Mouse (Mus musculus): ENCODE measurements around the gene Clcn7. TPM values are rescaled to one million over a fixed set of nuclear protein-coding genes. Genes with fewer than 3 reads are reported as not detected.
A peak's percentile ranks its signal among the peaks of the same experiment; 100 is the strongest.
"Not testable (repeated sequence)": the region's sequence is repeated elsewhere in the genome, so short reads cannot be mapped to it uniquely, and the experiment has no call there.

Clcn7 gene
- polyA plus RNA-seq, 1 experiment from 2014 or later = 18.7 TPM

DNA sequence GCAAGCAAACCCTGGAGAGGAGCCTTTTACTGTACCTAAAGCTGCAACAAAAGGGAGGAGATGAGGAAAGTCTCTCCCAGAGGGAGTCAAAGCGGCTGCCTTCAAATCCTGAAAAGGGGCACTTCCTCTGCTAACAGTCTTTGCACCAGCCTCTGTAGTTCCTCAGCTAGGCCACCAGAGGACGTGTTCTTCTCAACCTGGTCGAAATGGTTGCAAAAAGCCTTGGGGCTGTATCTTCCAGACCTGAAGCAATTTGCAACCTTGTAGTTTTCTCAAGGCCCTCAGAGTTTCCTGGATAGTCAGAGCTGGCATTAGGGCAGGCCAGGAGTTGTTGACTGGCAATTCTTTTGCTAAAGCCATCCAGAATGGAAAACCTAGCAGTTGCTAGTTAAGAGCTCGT, 15.9 kb upstream of the Clcn7 start:
- no peaks in the 10 kb centered on the region for H3K27me3 ChIP-seq (replicated peaks; ENCODE audit: control insufficient read depth, insufficient read depth, low read length)
- H3K36me3 ChIP-seq (ENCODE audit: control insufficient read depth, insufficient read depth, low read length) = peaks cover under 1% of the 10 kb centered on the region; the same call in 1 of the 2 replicates
- 32% methylated on average over 4 of the region's 4 CpGs for WGBS
- DNase-seq (ENCODE audit: low spot score) (no peak), ATAC-seq (replicated peaks; ENCODE audit: low FRiP score) (no peak)
- H3K27ac ChIP-seq (ENCODE audit: low read depth, low read length) = no peak overlapping the region
- no peak overlapping the region for H3K9ac ChIP-seq (ENCODE audit: low read depth, low read length)
- H3K4me1 ChIP-seq (replicated peaks; ENCODE audit: control insufficient read depth, insufficient read depth, low read length) = peaks cover 8% of the 10 kb centered on the region
- H3K4me2 ChIP-seq = no peak overlapping the region
- H3K9me3 ChIP-seq (ENCODE audit: control insufficient read depth, low read length) = no peaks in the 10 kb centered on the region
- no peak overlapping the region for H3K4me3 ChIP-seq (ENCODE audit: low read depth, low read length)

DNA sequence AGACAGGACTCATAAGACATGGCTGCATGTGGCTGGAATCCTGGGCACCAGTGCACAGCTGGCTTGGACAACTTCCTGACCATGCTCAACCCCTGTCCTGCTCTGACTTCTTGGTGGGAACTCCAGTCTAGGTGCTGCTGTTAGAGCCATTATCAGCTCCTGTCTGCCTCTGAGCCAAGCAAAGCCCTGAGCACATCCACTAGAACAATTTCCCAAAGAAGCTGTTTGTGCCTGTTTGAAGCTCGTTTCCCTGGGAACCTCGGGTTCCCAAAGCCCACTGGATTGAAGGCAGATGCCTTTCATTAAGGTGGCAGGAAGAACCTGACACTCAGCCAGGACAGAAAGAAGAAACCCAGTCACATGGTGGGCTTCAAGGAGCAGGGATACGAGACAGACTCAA, 12.8 kb upstream of the Clcn7 start, which contains the start of gene Ptx4:
Gene Ptx4 (plus strand): TSS at position 355 of the 400 bp plus-strand sequence.
- H3K9me3 ChIP-seq (ENCODE audit: control insufficient read depth, low read length) = no peaks in the 10 kb centered on the region
- DNase-seq (ENCODE audit: low spot score) = no peak
- ATAC-seq (replicated peaks; ENCODE audit: low FRiP score) = no peak
- peaks cover 3% of the 10 kb centered on the region; the same call in 1 of the 2 replicates for H3K4me1 ChIP-seq (replicated peaks; ENCODE audit: control insufficient read depth, insufficient read depth, low read length)
- H3K27ac ChIP-seq (ENCODE audit: low read depth, low read length) = no peak within 1 kb of the TSS
- H3K36me3 ChIP-seq (ENCODE audit: control insufficient read depth, insufficient read depth, low read length) = no peaks in the 10 kb centered on the region
- no peak within 1 kb of the TSS for H3K4me2 ChIP-seq
- H3K9ac ChIP-seq (ENCODE audit: low read depth, low read length) = no peak within 1 kb of the TSS
- no peaks in the 10 kb centered on the region; the same call in 1 of the 2 replicates for H3K27me3 ChIP-seq (replicated peaks; ENCODE audit: control insufficient read depth, insufficient read depth, low read length)
- H3K4me3 ChIP-seq (ENCODE audit: low read depth, low read length) = no peak within 1 kb of the TSS
- 46% methylated on average over 3 of the region's 3 CpGs for WGBS

DNA sequence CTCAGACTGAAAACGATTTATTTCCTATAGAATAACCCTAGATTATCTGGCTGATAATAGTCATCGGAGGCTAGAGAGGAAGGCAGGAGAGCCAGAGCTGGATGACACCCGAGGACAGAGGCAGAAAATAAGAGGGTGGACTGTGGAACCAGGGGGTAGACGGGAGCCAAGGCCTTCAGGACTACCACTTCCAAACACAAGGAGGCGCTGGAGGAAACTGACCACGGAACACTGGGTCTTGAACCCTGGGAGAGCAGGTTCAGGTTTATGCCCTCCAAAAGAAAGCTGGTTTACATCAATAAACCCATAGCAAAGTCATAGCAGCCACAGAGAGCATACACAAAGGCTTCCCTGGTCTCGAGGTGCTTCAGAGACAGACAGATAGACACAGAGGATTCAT, 9.2 kb upstream of the Clcn7 start:
- Histone ChIP-seq H3K4me2 (no peak overlapping the region), H3K27ac (ENCODE audit: low read depth, low read length) (no peak overlapping the region), H3K4me1 (replicated peaks; ENCODE audit: control insufficient read depth, insufficient read depth, low read length) (peaks cover 16% of the 10 kb centered on the region), H3K4me3 (ENCODE audit: low read depth, low read length) (no peak overlapping the region), H3K27me3 (replicated peaks; ENCODE audit: control insufficient read depth, insufficient read depth, low read length) (no peaks in the 10 kb centered on the region; the same call in 1 of the 2 replicates), H3K9ac (ENCODE audit: low read depth, low read length) (no peak overlapping the region), H3K36me3 (ENCODE audit: control insufficient read depth, insufficient read depth, low read length) (no peaks in the 10 kb centered on the region), H3K9me3 (ENCODE audit: control insufficient read depth, low read length) (no peaks in the 10 kb centered on the region)
- DNase-seq (ENCODE audit: low spot score) (no peak), ATAC-seq (replicated peaks; ENCODE audit: low FRiP score) (no peak)
- WGBS = 25% methylated on average over 7 of the region's 7 CpGs

DNA sequence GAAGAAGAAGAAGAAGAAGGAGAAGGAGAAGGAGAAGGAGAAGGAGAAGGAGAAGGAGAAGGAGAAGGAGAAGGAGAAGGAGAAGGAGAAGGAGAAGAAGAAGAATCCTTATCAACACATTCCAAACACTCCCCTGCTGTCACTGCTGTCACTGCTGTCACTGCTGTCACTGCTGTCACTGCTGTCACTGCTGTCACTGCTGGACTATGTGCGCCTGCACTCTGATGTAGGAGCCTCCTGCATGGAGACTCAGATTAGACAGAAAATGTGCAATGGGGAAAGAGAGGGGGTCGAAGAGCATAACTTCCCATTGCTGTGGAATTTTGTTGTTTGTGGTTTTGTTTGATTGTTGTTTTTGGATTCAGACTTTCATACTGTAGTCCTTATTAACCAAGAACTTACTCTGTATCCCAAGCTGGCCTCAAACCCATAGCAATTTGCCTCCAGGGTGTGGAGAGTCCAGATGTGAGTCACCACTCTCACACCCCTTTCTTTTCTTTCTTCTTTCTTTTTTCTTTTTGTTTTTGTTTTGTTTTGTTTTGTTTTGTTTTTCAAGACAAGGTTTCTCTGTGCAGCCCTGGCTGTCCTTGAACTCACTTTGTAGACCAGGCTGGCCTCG, 7.6 kb upstream of the Clcn7 start:
- H3K9ac ChIP-seq (ENCODE audit: low read depth, low read length); H3K4me2 ChIP-seq; H3K27me3 ChIP-seq (replicated peaks; ENCODE audit: control insufficient read depth, insufficient read depth, low read length); DNase-seq (ENCODE audit: low spot score); H3K9me3 ChIP-seq (ENCODE audit: control insufficient read depth, low read length); H3K36me3 ChIP-seq (ENCODE audit: control insufficient read depth, insufficient read depth, low read length); H3K4me3 ChIP-seq (ENCODE audit: low read depth, low read length): not testable (repeated sequence)
- peak overlapping the region; percentile 38; the same call in 1 of the 2 replicates for H3K27ac ChIP-seq (ENCODE audit: low read depth, low read length)
- peaks cover 16% of the 10 kb centered on the region for H3K4me1 ChIP-seq (replicated peaks; ENCODE audit: control insufficient read depth, insufficient read depth, low read length)
- WGBS = 62% methylated on average over 3 of the region's 3 CpGs
- 0 out of 2 replicates have a peak, but pooled peaks have one; percentile 42 for ATAC-seq (replicated peaks; ENCODE audit: low FRiP score)

DNA sequence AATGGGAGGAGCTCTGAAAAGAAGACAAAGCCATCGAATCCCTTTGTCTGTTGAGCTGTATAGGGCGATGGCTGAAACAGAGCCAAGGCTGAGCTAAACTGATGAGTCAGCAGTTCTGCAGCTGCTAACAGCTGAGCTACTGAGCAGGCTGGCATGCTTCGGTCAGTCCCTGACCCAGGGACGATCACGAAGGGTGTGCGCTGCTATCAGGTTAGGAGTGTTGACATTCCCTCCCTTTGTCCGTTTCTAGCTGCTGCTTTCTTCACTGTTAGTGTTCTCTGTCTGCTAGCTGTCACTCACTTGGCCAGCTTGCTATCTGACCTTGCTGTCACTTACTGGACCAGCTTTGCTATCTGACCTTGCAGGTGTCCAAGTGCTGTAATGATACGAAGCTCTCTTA, 6.1 kb upstream of the Clcn7 start:
- Histone ChIP-seq H3K27me3 (replicated peaks; ENCODE audit: control insufficient read depth, insufficient read depth, low read length) (no peaks in the 10 kb centered on the region; the same call in 1 of the 2 replicates), H3K4me2 (peak overlapping the region; percentile 44), H3K36me3 (ENCODE audit: control insufficient read depth, insufficient read depth, low read length) (no peaks in the 10 kb centered on the region), H3K9ac (ENCODE audit: low read depth, low read length) (no peak overlapping the region), H3K4me3 (ENCODE audit: low read depth, low read length) (no peak overlapping the region), H3K27ac (ENCODE audit: low read depth, low read length) (peak overlapping the region; percentile 87), H3K4me1 (replicated peaks; ENCODE audit: control insufficient read depth, insufficient read depth, low read length) (peaks cover 16% of the 10 kb centered on the region), H3K9me3 (ENCODE audit: control insufficient read depth, low read length) (no peaks in the 10 kb centered on the region)
- no peak for DNase-seq (ENCODE audit: low spot score)
- WGBS = 31% methylated on average over 8 of the region's 8 CpGs
- peak; percentile 85 for ATAC-seq (replicated peaks; ENCODE audit: low FRiP score)

DNA sequence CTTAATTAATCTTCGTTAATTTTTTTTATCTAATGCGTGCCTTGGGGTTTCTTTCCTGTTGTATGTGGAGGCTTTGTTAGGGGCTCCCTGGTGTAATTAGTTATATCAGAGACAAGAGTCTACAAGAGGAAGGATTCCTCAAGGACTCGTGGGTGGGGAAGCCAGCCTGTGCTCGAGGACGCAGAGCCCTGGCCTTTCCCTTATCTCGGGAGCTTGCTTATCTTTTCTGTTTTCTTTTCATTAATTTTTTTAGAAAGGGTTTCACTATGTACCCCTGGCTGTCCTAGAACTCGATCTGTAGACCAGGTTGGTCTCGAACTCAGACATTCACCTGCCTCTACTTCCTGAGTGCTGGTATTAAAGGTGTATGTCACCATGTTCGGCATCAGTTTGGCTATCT, 5.5 kb upstream of the Clcn7 start:
- no peak overlapping the region for H3K4me3 ChIP-seq (ENCODE audit: low read depth, low read length)
- H3K9me3 ChIP-seq (ENCODE audit: control insufficient read depth, low read length) = no peaks in the 10 kb centered on the region
- peak overlapping the region; percentile 44 for H3K4me2 ChIP-seq
- WGBS = 41% methylated on average over 9 of the region's 9 CpGs
- peak overlapping the region; percentile 87 for H3K27ac ChIP-seq (ENCODE audit: low read depth, low read length)
- no peaks in the 10 kb centered on the region; the same call in 1 of the 2 replicates for H3K27me3 ChIP-seq (replicated peaks; ENCODE audit: control insufficient read depth, insufficient read depth, low read length)
- no peaks in the 10 kb centered on the region for H3K36me3 ChIP-seq (ENCODE audit: control insufficient read depth, insufficient read depth, low read length)
- H3K4me1 ChIP-seq (replicated peaks; ENCODE audit: control insufficient read depth, insufficient read depth, low read length) = peaks cover 16% of the 10 kb centered on the region
- peak; percentile 13; the same call in 1 of the 2 replicates for ATAC-seq (replicated peaks; ENCODE audit: low FRiP score)
- peak overlapping the region; percentile 43 for H3K9ac ChIP-seq (ENCODE audit: low read depth, low read length)
- DNase-seq (ENCODE audit: low spot score) = no peak

DNA sequence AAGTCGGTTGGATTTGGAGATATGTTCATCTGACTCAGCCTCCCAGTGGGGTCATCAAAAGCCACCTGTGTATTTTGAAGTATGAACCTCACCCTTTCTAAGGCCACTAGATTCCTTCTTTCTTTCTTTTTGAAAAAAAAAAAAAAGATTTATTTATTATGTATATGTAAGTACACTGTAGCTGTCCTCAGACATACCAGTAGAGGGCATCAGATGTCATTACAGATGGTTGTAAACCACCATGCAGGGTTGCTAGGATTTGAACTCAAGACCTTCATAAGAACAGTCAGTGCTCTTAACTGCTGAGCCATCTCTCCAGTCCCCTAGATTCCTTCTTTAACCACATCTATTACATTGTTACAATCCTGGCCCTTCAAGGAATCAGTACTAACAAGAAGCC, 3.1 kb upstream of the Clcn7 start:
- no peaks in the 10 kb centered on the region for H3K9me3 ChIP-seq (ENCODE audit: control insufficient read depth, low read length)
- no peak overlapping the region for H3K27ac ChIP-seq (ENCODE audit: low read depth, low read length)
- no peak overlapping the region for H3K4me3 ChIP-seq (ENCODE audit: low read depth, low read length)
- H3K4me1 ChIP-seq (replicated peaks; ENCODE audit: control insufficient read depth, insufficient read depth, low read length) = peaks cover 26% of the 10 kb centered on the region
- no peaks in the 10 kb centered on the region for H3K36me3 ChIP-seq (ENCODE audit: control insufficient read depth, insufficient read depth, low read length)
- H3K9ac ChIP-seq (ENCODE audit: low read depth, low read length) = no peak overlapping the region
- no peak overlapping the region for H3K4me2 ChIP-seq
- DNase-seq (ENCODE audit: low spot score) (no peak), ATAC-seq (replicated peaks; ENCODE audit: low FRiP score) (no peak)
- no peaks in the 10 kb centered on the region; the same call in 1 of the 2 replicates for H3K27me3 ChIP-seq (replicated peaks; ENCODE audit: control insufficient read depth, insufficient read depth, low read length)
- WGBS = 89% methylated on average over 1 of the region's 1 CpGs

DNA sequence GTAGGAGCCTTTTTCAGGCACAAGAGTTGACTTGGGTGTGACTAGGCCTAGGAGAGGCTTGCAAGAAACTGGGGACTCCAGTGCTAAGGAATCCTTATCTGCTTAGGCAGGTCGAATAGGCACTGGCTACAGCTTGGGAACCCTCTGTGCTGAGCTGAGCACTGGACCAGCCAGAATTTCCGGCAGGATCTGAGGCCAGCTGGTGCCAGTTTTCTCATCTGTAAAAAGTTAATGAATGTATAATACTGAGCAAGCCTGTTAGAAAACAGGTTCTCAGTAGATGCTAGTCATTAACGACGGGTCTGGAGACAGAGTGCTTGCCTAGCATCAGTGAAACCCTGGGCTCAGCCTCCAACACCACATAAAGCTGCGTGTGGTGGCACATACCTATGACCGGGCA, 2.4 kb downstream of the Clcn7 start:
- Histone ChIP-seq H3K27me3 (replicated peaks; ENCODE audit: control insufficient read depth, insufficient read depth, low read length) (no peaks in the 10 kb centered on the region), H3K9ac (ENCODE audit: low read depth, low read length) (no peak overlapping the region; the same call in 1 of the 2 replicates), H3K4me2 (no peak overlapping the region; the same call in 1 of the 2 replicates), H3K9me3 (ENCODE audit: control insufficient read depth, low read length) (no peaks in the 10 kb centered on the region), H3K27ac (ENCODE audit: low read depth, low read length) (no peak overlapping the region), H3K36me3 (ENCODE audit: control insufficient read depth, insufficient read depth, low read length) (no peaks in the 10 kb centered on the region), H3K4me3 (ENCODE audit: low read depth, low read length) (no peak overlapping the region), H3K4me1 (replicated peaks; ENCODE audit: control insufficient read depth, insufficient read depth, low read length) (peaks cover 11% of the 10 kb centered on the region)
- ATAC-seq (replicated peaks; ENCODE audit: low FRiP score) (no peak), DNase-seq (ENCODE audit: low spot score) (no peak)
- WGBS = 87% methylated on average over 6 of the region's 6 CpGs

DNA sequence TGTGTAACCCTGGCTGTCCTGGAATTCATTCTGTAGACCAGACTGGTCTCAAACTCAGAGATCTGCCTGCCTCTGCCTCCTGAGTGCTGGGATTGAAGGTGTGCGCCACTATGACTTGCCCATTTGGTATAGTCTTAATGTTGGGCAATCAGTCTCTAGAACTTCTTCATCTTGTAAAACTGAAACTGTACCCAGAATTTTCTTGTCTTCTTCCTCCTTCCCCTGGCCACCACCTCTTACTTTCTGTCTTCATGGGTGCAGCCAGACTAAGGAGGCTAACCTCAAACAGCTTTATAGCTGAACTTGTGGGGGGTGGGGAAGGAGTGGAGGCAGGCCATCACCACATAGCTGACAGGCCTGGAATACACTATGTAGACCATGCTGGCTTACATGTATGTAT, 5.6 kb downstream of the Clcn7 start:
- no peak overlapping the region for H3K27ac ChIP-seq (ENCODE audit: low read depth, low read length)
- WGBS = 97% methylated on average over 1 of the region's 1 CpGs
- DNase-seq (ENCODE audit: low spot score) (no peak), ATAC-seq (replicated peaks; ENCODE audit: low FRiP score) (no peak)
- H3K36me3 ChIP-seq (ENCODE audit: control insufficient read depth, insufficient read depth, low read length) = no peaks in the 10 kb centered on the region
- H3K4me1 ChIP-seq (replicated peaks; ENCODE audit: control insufficient read depth, insufficient read depth, low read length) = peaks cover 8% of the 10 kb centered on the region
- no peak overlapping the region for H3K4me3 ChIP-seq (ENCODE audit: low read depth, low read length)
- H3K9me3 ChIP-seq (ENCODE audit: control insufficient read depth, low read length) = no peaks in the 10 kb centered on the region
- H3K27me3 ChIP-seq (replicated peaks; ENCODE audit: control insufficient read depth, insufficient read depth, low read length) = no peaks in the 10 kb centered on the region
- no peak overlapping the region for H3K9ac ChIP-seq (ENCODE audit: low read depth, low read length)
- no peak overlapping the region for H3K4me2 ChIP-seq
